Mouse (Mus musculus) kidney, adult 2 months (tissue): ENCODE results near the gene Ctsd. TPM values are rescaled to one million over a fixed set of nuclear protein-coding genes. Genes with fewer than 3 reads are reported as not detected.

ENCODE experiments used
- DNase-seq: peaks from one replicate; pipeline ENCODE4 v3.0.0; 2021
- H3K27ac ChIP-seq: fragments of 200-500 bp; 2 replicates; pipeline ENCODE4 v1.5.1; 2012; ENCODE audit warnings: low read depth, low read length, control low read depth, inconsistent platforms; ENCODE audit not compliant: insufficient read depth
- H3K27me3 ChIP-seq: fragments of 200-500 bp; replicated peaks from 2 replicates; pipeline ENCODE4 v1.6.1; 2012; ENCODE audit warnings: mild to moderate bottlenecking, moderate library complexity, low read length, inconsistent platforms; ENCODE audit not compliant: control insufficient read depth, insufficient read depth
- H3K36me3 ChIP-seq: fragments of 200-500 bp; 2 replicates; pipeline ENCODE4 v1.6.1; 2012; ENCODE audit warnings: mild to moderate bottlenecking, moderate library complexity, low read length, inconsistent platforms; ENCODE audit not compliant: control insufficient read depth, insufficient read depth
- H3K4me1 ChIP-seq: fragments of 200-500 bp; 2 replicates; pipeline ENCODE4 v1.6.1; 2011; ENCODE audit warnings: low read length; ENCODE audit not compliant: control insufficient read depth, insufficient read depth
- H3K4me3 ChIP-seq: fragments of 200-500 bp; 2 replicates; pipeline ENCODE4 v1.5.1; 2011; ENCODE audit warnings: mild to moderate bottlenecking, low read depth, low read length, control low read depth; ENCODE audit not compliant: insufficient read depth
- CTCF ChIP-seq: fragments of 200-500 bp; conservative IDR thresholded peaks from 2 replicates; pipeline ENCODE4 v1.5.1; 2011; ENCODE audit warnings: low read depth, mild to moderate bottlenecking, control low read depth, low read length, moderate library complexity, mixed read lengths; ENCODE audit not compliant: insufficient read depth, insufficient read length
- POLR2A ChIP-seq: fragments of 200-500 bp; IDR thresholded peaks from one replicate; pipeline ENCODE4 v1.6.1; 2011; ENCODE audit warnings: low read depth, low read length, control low read depth
- whole genome bisulfite sequencing: fragments of 180-500 bp; shearing (Covaris S2); methylation state at CpG from one replicate; pipeline ENCODE4 v1.1.7; 2018; 5-methylcytosine and 5-hydroxymethylcytosine counted together
- polyA plus RNA-seq: library from polyadenylated mRNA; depleted of rRNA; stranded (reverse); fragments of >200 nt; gene quantifications from 2 replicates; pipeline ENCODE4 v1.2.3, GENCODE M21; 2012

The Ctsd gene
- polyA plus RNA-seq, 1 experiment: 830 TPM

- Histone ChIP-seq H3K4me3 (no peak overlapping the region), H3K4me1 (peaks cover 10% of the 10 kb centered on the region), H3K27ac (no peak overlapping the region), H3K27me3 (no peaks in the 10 kb centered on the region), H3K36me3 (no peaks in the 10 kb centered on the region)
- no peak for TF ChIP-seq CTCF
- TF ChIP-seq POLR2A: no peak
- DNase-seq: no peak
- 83% methylated on average over 4 of the region's 4 CpGs for WGBS
Observed at GRCm38 (mm10) chr7:142391609-142392008, 3.8 kb upstream of the Ctsd start.

- no peak for DNase-seq
- Histone ChIP-seq H3K36me3 (no peaks in the 10 kb centered on the region), H3K27ac (no peak overlapping the region), H3K4me3 (no peak overlapping the region), H3K4me1 (peaks cover 10% of the 10 kb centered on the region), H3K27me3 (no peaks in the 10 kb centered on the region)
- 70% methylated on average over 3 of the region's 3 CpGs for WGBS
- no peak for TF ChIP-seq POLR2A
- TF ChIP-seq CTCF: no peak
Observed at GRCm38 (mm10) chr7:142391108-142391507, 3.3 kb upstream of the Ctsd start.

GRCm38 (mm10) chr7:142389961-142390650, 2.3 kb upstream of the Ctsd start:
- DNase-seq: no peak
- Histone ChIP-seq H3K27me3 (no peaks in the 10 kb centered on the region), H3K4me1 (peaks cover 14% of the 10 kb centered on the region), H3K27ac (no peak overlapping the region), H3K4me3 (no peak overlapping the region), H3K36me3 (no peaks in the 10 kb centered on the region)
- 87% methylated on average over 3 of the region's 3 CpGs for WGBS
- no peak for TF ChIP-seq POLR2A
- no peak for TF ChIP-seq CTCF

- TF ChIP-seq CTCF: no peak
- no peak for TF ChIP-seq POLR2A
- WGBS: 93% methylated on average over 2 of the region's 2 CpGs
- H3K27me3 ChIP-seq: no peaks in the 10 kb centered on the region
- no peak overlapping the region for H3K27ac ChIP-seq
- peaks cover 13% of the 10 kb centered on the region for H3K4me1 ChIP-seq
- H3K4me3 ChIP-seq: no peak overlapping the region
- H3K36me3 ChIP-seq: peaks cover 2% of the 10 kb centered on the region; the same call in 1 of the 2 replicates
- DNase-seq: no peak
Observed at GRCm38 (mm10) chr7:142388740-142389139, 902 bp upstream of the Ctsd start.

- DNase-seq: no peak
- WGBS: 84% methylated on average over 1 of the region's 1 CpGs
- H3K27me3 ChIP-seq: no peaks in the 10 kb centered on the region
- TF ChIP-seq POLR2A (no peak), CTCF (no peak)
- no peak overlapping the region for H3K4me3 ChIP-seq
- H3K27ac ChIP-seq: peak overlapping the region; percentile 15; the same call in 1 of the 2 replicates
- peaks cover 8% of the 10 kb centered on the region for H3K4me1 ChIP-seq
- peaks cover 2% of the 10 kb centered on the region; the same call in 1 of the 2 replicates for H3K36me3 ChIP-seq
Observed at GRCm38 (mm10) chr7:142388198-142388597, 360 bp upstream of the Ctsd start.

GRCm38 (mm10) chr7:142386621-142387201, 1.1 kb downstream of the Ctsd start:
- H3K4me1 ChIP-seq: peaks cover 4% of the 10 kb centered on the region; the same call in 1 of the 2 replicates
- H3K27ac ChIP-seq: peak overlapping the region; percentile 95
- DNase-seq: peak; percentile 41
- no peaks in the 10 kb centered on the region for H3K27me3 ChIP-seq
- peak overlapping the region; percentile 95 for H3K4me3 ChIP-seq
- peaks cover 4% of the 10 kb centered on the region; the same call in 1 of the 2 replicates for H3K36me3 ChIP-seq
- WGBS: 13% methylated on average over 6 of the region's 6 CpGs
- TF ChIP-seq CTCF (no peak), POLR2A (no peak)

GRCm38 (mm10) chr7:142385742-142386403, 2.0 kb downstream of the Ctsd start:
- H3K4me3 ChIP-seq: peak overlapping the region; percentile 95; the same call in 1 of the 2 replicates
- DNase-seq: no peak
- peaks cover 4% of the 10 kb centered on the region; the same call in 1 of the 2 replicates for H3K4me1 ChIP-seq
- WGBS: 66% methylated on average over 3 of the region's 3 CpGs
- no peaks in the 10 kb centered on the region for H3K27me3 ChIP-seq
- H3K36me3 ChIP-seq: peaks cover 4% of the 10 kb centered on the region; the same call in 1 of the 2 replicates
- no peak overlapping the region for H3K27ac ChIP-seq
- no peak for TF ChIP-seq CTCF
